Mouse (Mus musculus) liver, postnatal 0 days (tissue): ENCODE data around the gene Tmem184b. TPM values are rescaled to one million over a fixed set of nuclear protein-coding genes. Genes with fewer than 3 reads are reported as not detected.
A peak's percentile ranks its signal among the peaks of the same experiment; 100 is the strongest.

Experiments used
- ATAC-seq: fragments of 200-750 bp; cut with Nextera tagmentation; 2 replicates; pipeline ENCODE4 v1.8.0; 2017; ENCODE audit warnings: mild to moderate bottlenecking, moderate library complexity
- DNase-seq: peaks from one replicate; pipeline ENCODE4 v3.0.0-alpha.2; 2016
- H3K27ac ChIP-seq: fragments of 300-500 bp; sonication (generic); 2 replicates; pipeline ENCODE4 v1.5.1; 2014; ENCODE audit warnings: antibody characterized with exemption, moderate library complexity, mild to moderate bottlenecking, low read depth
- H3K27me3 ChIP-seq: fragments of 300-500 bp; sonication (generic); 2 replicates; pipeline ENCODE4 v1.6.1; 2014; ENCODE audit warnings: low read length, control low read depth, mixed read lengths; ENCODE audit not compliant: insufficient read depth
- H3K36me3 ChIP-seq: fragments of 300-500 bp; sonication (generic); replicated peaks from 2 replicates; pipeline ENCODE4 v1.6.1; 2014; ENCODE audit warnings: mild to moderate bottlenecking, control low read depth, low read length, moderate library complexity, mixed read lengths; ENCODE audit not compliant: insufficient read depth
- H3K4me1 ChIP-seq: fragments of 300-500 bp; sonication (generic); 2 replicates; pipeline ENCODE4 v1.6.1; 2014; ENCODE audit warnings: antibody characterized with exemption, mild to moderate bottlenecking, control low read depth; ENCODE audit not compliant: insufficient read depth
- H3K4me2 ChIP-seq: fragments of 300-500 bp; sonication (generic); 2 replicates; pipeline ENCODE4 v1.6.1; 2014; ENCODE audit warnings: low read depth, mild to moderate bottlenecking, low read length, moderate library complexity, mixed read lengths
- H3K4me3 ChIP-seq: fragments of 300-500 bp; sonication (generic); 2 replicates; pipeline ENCODE4 v1.5.1; 2014; ENCODE audit warnings: low read depth, low read length
- H3K9ac ChIP-seq: fragments of 300-500 bp; sonication (generic); replicated peaks from 2 replicates; pipeline ENCODE4 v1.6.1; 2014; ENCODE audit warnings: mild to moderate bottlenecking, moderate library complexity
- H3K9me3 ChIP-seq: fragments of 300-500 bp; sonication (generic); 2 replicates; pipeline ENCODE4 v1.6.1; 2016; ENCODE audit warnings: mild to moderate bottlenecking, control low read depth, low read length, mixed read lengths
- CTCF ChIP-seq: sonication (generic); IDR thresholded peaks from 2 replicates; pipeline ENCODE4 v1.5.1; 2016; ENCODE audit warnings: antibody characterized with exemption, low read depth
- EP300 ChIP-seq: IDR thresholded peaks from 2 replicates; pipeline ENCODE4 v1.6.1; 2016; ENCODE audit warnings: antibody characterized with exemption, low read depth, mild to moderate bottlenecking
- WGBS: fragments of 180-500 bp; shearing (Covaris S2); extraction: QIAGEN DNeasy Blood & Tissue Kit; methylation state at CpG from one replicate; pipeline ENCODE4 v1.1.7; 2014; ENCODE audit not compliant: insufficient replicate concordance; 5-methylcytosine and 5-hydroxymethylcytosine counted together
- polyA plus RNA-seq: library from polyadenylated mRNA; unstranded; fragments of >200 nt; fragmentation: Nextera tagmentation; extraction: Ambion mirVana; gene quantifications from 2 replicates; pipeline ENCODE4 v1.2.1, GENCODE M21; 2015

The Tmem184b gene
- polyA plus RNA-seq, 1 experiment from 2014 or later, result 8.4 TPM

GRCm38 (mm10) chr15:79416460-79417085, 13.2 kb upstream of the Tmem184b start:
- H3K4me1 ChIP-seq, result peaks cover 21% of the 10 kb centered on the region
- DNase-seq (no peak), ATAC-seq (peak; percentile 49; the same call in 1 of the 2 replicates)
- H3K9ac ChIP-seq, result no peak overlapping the region
- no peaks in the 10 kb centered on the region for H3K27me3 ChIP-seq
- H3K27ac ChIP-seq, result peak overlapping the region; percentile 55; the same call in 1 of the 2 replicates
- TF ChIP-seq CTCF (no peak), EP300 (no peak)
- no peak overlapping the region for H3K4me2 ChIP-seq
- WGBS, result 55% methylated on average over 10 of the region's 10 CpGs
- H3K4me3 ChIP-seq, result no peak overlapping the region
- H3K36me3 ChIP-seq, result peaks cover 11% of the 10 kb centered on the region; the same call in 1 of the 2 replicates
- H3K9me3 ChIP-seq, result no peaks in the 10 kb centered on the region

- Histone ChIP-seq H3K4me1 (peaks cover 21% of the 10 kb centered on the region), H3K9ac (no peak overlapping the region), H3K9me3 (no peaks in the 10 kb centered on the region), H3K27me3 (no peaks in the 10 kb centered on the region), H3K4me2 (peak overlapping the region; percentile 15; the same call in 1 of the 2 replicates), H3K4me3 (no peak overlapping the region), H3K27ac (peak overlapping the region; percentile 66; the same call in 1 of the 2 replicates), H3K36me3 (0 out of 2 replicates have a peak, but pooled peaks cover 5% of the 10 kb centered on the region)
- no peak for TF ChIP-seq EP300
- no peak for TF ChIP-seq CTCF
- ATAC-seq (peak; percentile 76), DNase-seq (peak; percentile 42)
- whole genome bisulfite sequencing, result 16% methylated on average over 4 of the region's 4 CpGs
Measured at GRCm38 (mm10) chr15:79414513-79414912, 11.1 kb upstream of the Tmem184b start.

GRCm38 (mm10) chr15:79413802-79414201, 10.4 kb upstream of the Tmem184b start:
- WGBS, result 39% methylated on average over 8 of the region's 8 CpGs
- TF ChIP-seq EP300 (no peak), CTCF (no peak)

GRCm38 (mm10) chr15:79413201-79413600, 9.8 kb upstream of the Tmem184b start:
- DNase-seq (no peak), ATAC-seq (no peak)
- Histone ChIP-seq H3K9me3 (no peaks in the 10 kb centered on the region), H3K4me2 (no peak overlapping the region), H3K9ac (no peak overlapping the region), H3K4me3 (no peak overlapping the region), H3K36me3 (no peaks in the 10 kb centered on the region), H3K27me3 (no peaks in the 10 kb centered on the region), H3K27ac (no peak overlapping the region), H3K4me1 (peaks cover 21% of the 10 kb centered on the region)
- TF ChIP-seq EP300 (no peak), CTCF (no peak)
- 97% methylated on average over 3 of the region's 3 CpGs for WGBS

More at GRCm38 (mm10) chr15:79413802-79414201, 10.4 kb upstream of the Tmem184b start:
- Histone ChIP-seq H3K4me3 (no peak overlapping the region), H3K27ac (peak overlapping the region; percentile 66; the same call in 1 of the 2 replicates), H3K4me2 (peak overlapping the region; percentile 15; the same call in 1 of the 2 replicates), H3K36me3 (0 out of 2 replicates have a peak, but pooled peaks cover 2% of the 10 kb centered on the region), H3K9ac (no peak overlapping the region), H3K4me1 (peaks cover 21% of the 10 kb centered on the region), H3K27me3 (no peaks in the 10 kb centered on the region), H3K9me3 (no peaks in the 10 kb centered on the region)
- no peak for DNase-seq
- ATAC-seq, result peak; percentile 20; the same call in 1 of the 2 replicates

GRCm38 (mm10) chr15:79411363-79412065, 8.1 kb upstream of the Tmem184b start:
- no peak overlapping the region for H3K9ac ChIP-seq
- no peaks in the 10 kb centered on the region for H3K27me3 ChIP-seq
- DNase-seq (no peak), ATAC-seq (no peak)
- 70% methylated on average over 10 of the region's 10 CpGs for WGBS
- no peak overlapping the region for H3K4me3 ChIP-seq
- peaks cover 17% of the 10 kb centered on the region for H3K4me1 ChIP-seq
- no peak overlapping the region for H3K4me2 ChIP-seq
- H3K9me3 ChIP-seq, result no peaks in the 10 kb centered on the region
- no peaks in the 10 kb centered on the region for H3K36me3 ChIP-seq
- peak; percentile 65 for TF ChIP-seq CTCF
- TF ChIP-seq EP300, result no peak
- no peak overlapping the region for H3K27ac ChIP-seq

- peak; percentile 51 for ATAC-seq
- Histone ChIP-seq H3K27ac (peak overlapping the region; percentile 69), H3K4me1 (peaks cover 8% of the 10 kb centered on the region), H3K27me3 (no peaks in the 10 kb centered on the region), H3K36me3 (no peaks in the 10 kb centered on the region), H3K9ac (no peak overlapping the region), H3K4me2 (no peak overlapping the region), H3K4me3 (no peak overlapping the region), H3K9me3 (no peaks in the 10 kb centered on the region)
- TF ChIP-seq CTCF (no peak), EP300 (no peak)
- 48% methylated on average over 4 of the region's 4 CpGs for WGBS
- peak; percentile 40 for DNase-seq
Measured at GRCm38 (mm10) chr15:79409077-79409573, 5.8 kb upstream of the Tmem184b start.
